Mouse (Mus musculus) CH12.LX (cell line): ENCODE measurements around the gene Chchd4.

Experiments
- CHD2 ChIP-seq: IDR thresholded peaks from 2 replicates; pipeline ENCODE4 v1.6.1; 2011; ENCODE audit warnings: low read length, improper control_type of control experiment
- CTCF ChIP-seq, 2 experiments: IDR thresholded peaks in 1 of 2; conservative IDR thresholded peaks in 1 of 2; 2 replicates each; pipeline ENCODE4 v1.5.1; 2011 to 2012; ENCODE audit warnings: low read depth in 2 of 2, low read length in 2 of 2, improper control_type of control experiment in 1 of 2, inconsistent platforms in 1 of 2, mild to moderate bottlenecking in 1 of 2, moderate library complexity in 1 of 2
- ELF1 ChIP-seq: IDR thresholded peaks from 2 replicates; pipeline ENCODE4 v1.6.1; 2014; ENCODE audit warnings: low read depth, mild to moderate bottlenecking, inconsistent platforms, low read length, improper control_type of control experiment
- EP300 ChIP-seq: IDR thresholded peaks from 2 replicates; pipeline ENCODE4 v1.6.1; 2011; ENCODE audit warnings: low read length, improper control_type of control experiment
- ETS1 ChIP-seq: conservative IDR thresholded peaks from 2 replicates; pipeline ENCODE4 v1.6.1; 2012; ENCODE audit warnings: low read depth, mild to moderate bottlenecking, inconsistent platforms, low read length, improper control_type of control experiment, moderate library complexity
- JUN ChIP-seq: IDR thresholded peaks from 2 replicates; pipeline ENCODE4 v1.6.1; 2011; ENCODE audit warnings: low read depth, mild to moderate bottlenecking, low read length, improper control_type of control experiment, moderate library complexity; ENCODE audit not compliant: insufficient read depth
- KAT2A ChIP-seq: IDR thresholded peaks from 2 replicates; pipeline ENCODE4 v1.6.1; 2012; ENCODE audit warnings: low read length, improper control_type of control experiment, inconsistent platforms; ENCODE audit not compliant: insufficient replicate concordance
- MAX ChIP-seq: IDR thresholded peaks from 2 replicates; pipeline ENCODE4 v1.6.1; 2011; ENCODE audit warnings: low read length, improper control_type of control experiment
- POLR2A ChIP-seq: IDR thresholded peaks from 2 replicates; pipeline ENCODE4 v1.6.1; 2011; ENCODE audit warnings: low read depth, mild to moderate bottlenecking, improper control_type of control experiment, low read length
- RCOR1 ChIP-seq: conservative IDR thresholded peaks from 2 replicates; pipeline ENCODE4 v1.6.1; 2012; ENCODE audit warnings: low read depth, mild to moderate bottlenecking, inconsistent platforms, low read length, improper control_type of control experiment
- SMC3 ChIP-seq: IDR thresholded peaks from 2 replicates; pipeline ENCODE4 v1.6.1; 2011; ENCODE audit warnings: low read depth, low read length, improper control_type of control experiment
- ZC3H11A ChIP-seq: IDR thresholded peaks from 2 replicates; pipeline ENCODE4 v1.6.1; 2012; ENCODE audit warnings: low read depth, mild to moderate bottlenecking, inconsistent platforms, low read length, improper control_type of control experiment

GRCm38 (mm10) chr6:91503302-91503701 lies 30.0 kb upstream of the Chchd4 start:
- TF ChIP-seq ZC3H11A (no peak), CTCF (conservative IDR thresholded peaks at IDR 0.05 in 1 of 2, IDR thresholded peaks at IDR 0.05 in 1 of 2; ENCODE audit: low read depth in 2 of 2, low read length in 2 of 2) (no peak), POLR2A (no peak), RCOR1 (no peak), SMC3 (no peak), ELF1 (no peak), ETS1 (no peak), KAT2A (no peak), MAX (no peak), JUN (no peak), CHD2 (no peak), EP300 (no peak)
